Mouse (Mus musculus) cerebellum, postnatal 4 days (tissue): ENCODE measurements at regions not wholly inside any gene's neighbourhood (a gene's known extent, or its start where the extent isn't known, plus 50 kb on each side); places are given as distances from the start of the nearest gene placed in this dataset.

Experiments used
- DNase-seq, 2 experiments: peaks; one replicate each; pipeline ENCODE4 v3.0.0; 2022; ENCODE audit warnings: low spot score in 2 of 2, mixed read lengths in 1 of 2

DNA sequence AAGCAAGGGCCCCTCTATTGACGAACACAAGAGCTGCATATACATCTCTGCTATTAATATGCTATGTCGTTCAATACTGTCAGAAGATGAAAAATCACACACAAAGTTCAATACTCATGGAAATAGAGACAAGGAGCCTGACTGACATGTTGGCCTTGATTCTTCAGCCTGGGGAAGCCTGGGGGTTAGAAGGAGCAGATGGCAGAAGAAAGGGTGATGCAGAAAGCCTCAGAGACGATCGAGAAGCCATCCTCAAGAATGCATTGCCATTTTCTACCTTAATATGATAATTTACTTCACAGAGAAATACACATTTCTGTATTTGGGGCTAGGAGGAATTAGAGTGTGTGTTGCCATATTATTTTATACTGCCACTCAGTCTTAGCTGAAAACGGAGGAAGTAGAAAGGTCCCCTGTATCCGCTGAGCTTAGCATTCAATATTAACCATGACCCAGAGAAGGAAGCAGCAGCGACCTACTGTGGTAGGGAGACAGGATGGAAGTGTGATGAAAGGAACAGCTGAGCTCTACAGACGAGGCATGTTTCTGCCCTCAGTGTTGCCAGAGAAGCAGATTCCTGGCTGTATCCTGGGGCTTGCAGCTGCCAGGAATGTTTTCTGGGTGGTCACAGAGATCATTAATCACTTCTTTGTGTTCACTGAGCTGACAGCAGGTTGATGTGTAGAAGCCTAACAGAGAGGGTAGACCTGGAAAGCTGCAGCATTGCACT is 105.2 kb downstream of the Lrig3 start:
- DNase-seq, result peak in 1 of 2 experiments; percentile 52

DNA sequence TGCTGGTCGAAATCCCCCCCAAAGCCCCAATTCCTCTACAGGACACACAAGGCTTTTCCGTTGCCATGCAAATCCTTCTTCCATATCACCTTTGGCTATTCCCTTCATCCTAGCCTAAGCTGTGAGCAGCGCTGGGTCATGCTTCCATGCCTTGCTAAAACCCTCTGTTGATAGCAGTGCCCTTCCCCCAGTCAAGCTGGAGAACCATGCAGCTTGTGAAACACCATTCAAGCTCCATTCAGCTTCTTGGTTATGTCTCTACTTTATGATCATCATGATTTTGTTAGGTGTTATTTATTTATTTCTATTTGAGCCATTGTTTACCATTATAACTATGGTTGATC is 105.7 kb downstream of the Lrig3 start:
- no peak for DNase-seq

GRCm38 (mm10) chr10:126077313-126077966 is 111.5 kb downstream of the Lrig3 start:
- no peak for DNase-seq

GRCm38 (mm10) chr10:126082576-126082975 is 116.6 kb downstream of the Lrig3 start:
- peak in 1 of 2 experiments; percentile 65 for DNase-seq

DNA sequence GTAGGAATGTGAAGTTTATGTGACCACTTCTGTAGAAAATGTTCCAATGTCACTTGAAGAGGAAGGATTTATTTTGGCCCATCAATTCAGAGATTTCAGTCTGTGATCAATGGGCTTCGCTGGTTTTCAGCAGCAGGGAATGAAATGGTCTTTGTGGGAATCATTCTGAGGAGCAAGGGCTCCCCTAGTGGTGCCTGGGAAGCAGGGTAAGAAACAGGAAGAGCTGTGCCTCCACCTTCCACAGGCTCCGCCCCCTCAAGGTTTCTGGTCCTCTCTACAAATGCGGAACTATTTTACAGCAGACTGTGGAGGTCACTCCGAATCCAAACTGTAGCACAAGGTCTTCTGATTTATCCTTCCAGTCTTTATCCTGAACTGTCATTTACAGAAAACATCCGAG is 120.7 kb downstream of the Lrig3 start:
- no peak for DNase-seq

GRCm38 (mm10) chr10:126094238-126094880 is 128.4 kb downstream of the Lrig3 start:
- DNase-seq, result no peak

DNA sequence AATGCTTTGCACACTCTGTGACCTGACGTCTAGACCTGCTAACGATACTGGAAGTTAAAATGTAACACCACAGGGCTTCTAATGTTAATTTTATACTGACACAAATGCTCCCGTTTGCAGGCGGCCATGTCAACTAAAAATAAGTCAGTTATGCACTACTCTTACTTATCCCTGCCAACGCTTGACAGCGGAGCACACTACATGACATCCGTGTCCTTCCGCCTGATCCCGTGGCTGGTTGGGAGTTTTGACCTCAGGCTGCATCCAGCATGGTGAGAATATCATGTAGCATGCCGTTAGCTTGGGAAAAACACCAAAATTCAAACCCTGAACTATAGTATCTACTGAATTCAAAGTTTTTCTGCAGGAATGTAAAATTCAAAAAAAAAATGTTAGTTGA is 131.9 kb downstream of the Lrig3 start:
- no peak for DNase-seq

- no peak for DNase-seq
These were observed 136.9 kb downstream of the Lrig3 start for GRCm38 (mm10) chr10:126102876-126103275.

GRCm38 (mm10) chr10:126113106-126113505 is 147.1 kb downstream of the Lrig3 start:
- DNase-seq, result no peak

- DNase-seq, result no peak
These were observed 149.4 kb downstream of the Lrig3 start for GRCm38 (mm10) chr10:126115386-126115785.

- DNase-seq, result no peak
These were observed 155.7 kb downstream of the Lrig3 start for GRCm38 (mm10) chr10:126121626-126122025.

GRCm38 (mm10) chr10:126122504-126122903 is 156.5 kb downstream of the Lrig3 start:
- DNase-seq, result no peak

GRCm38 (mm10) chr10:126133188-126133587 is 167.2 kb downstream of the Lrig3 start:
- DNase-seq, result no peak

DNA sequence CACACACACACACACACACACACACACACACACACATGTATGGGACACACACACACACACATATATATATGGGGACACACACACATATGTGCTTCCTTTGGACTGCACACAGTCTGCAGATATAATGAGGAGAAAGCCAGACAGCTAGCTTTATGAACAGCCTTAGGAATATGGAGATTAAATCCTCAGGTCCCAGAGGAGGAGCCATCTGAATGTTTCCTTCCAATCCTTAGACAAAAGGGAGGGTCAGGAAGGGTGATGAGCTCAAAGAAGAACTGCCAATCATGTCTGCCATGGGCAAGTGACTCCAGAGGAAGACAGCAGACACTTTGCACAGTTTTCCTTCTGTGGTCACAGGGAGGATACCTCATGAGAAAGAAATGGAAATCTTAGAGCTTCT is 168.0 kb downstream of the Lrig3 start:
- DNase-seq, result no peak

GRCm38 (mm10) chr10:126138585-126138984 is 172.6 kb downstream of the Lrig3 start:
- DNase-seq, result no peak

DNA sequence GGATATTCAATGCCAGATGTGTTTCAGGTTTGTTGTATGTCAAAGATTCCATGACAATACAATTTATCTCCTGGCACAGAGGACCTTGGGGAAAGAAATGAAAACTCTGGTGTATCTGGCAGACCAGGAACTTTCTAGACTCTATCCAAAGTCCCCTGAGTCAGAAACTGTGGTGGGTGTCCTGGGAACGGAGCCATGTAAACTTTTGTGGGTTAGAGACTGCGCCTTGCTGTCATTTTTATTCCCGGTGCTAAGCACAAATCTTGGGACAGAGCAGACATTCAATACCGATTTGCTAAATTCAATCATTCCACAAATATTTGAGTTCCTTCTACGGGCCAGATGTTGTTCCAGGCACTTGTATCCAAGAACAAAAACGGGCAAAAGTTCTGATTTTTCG is 175.6 kb downstream of the Lrig3 start:
- DNase-seq, result no peak

DNA sequence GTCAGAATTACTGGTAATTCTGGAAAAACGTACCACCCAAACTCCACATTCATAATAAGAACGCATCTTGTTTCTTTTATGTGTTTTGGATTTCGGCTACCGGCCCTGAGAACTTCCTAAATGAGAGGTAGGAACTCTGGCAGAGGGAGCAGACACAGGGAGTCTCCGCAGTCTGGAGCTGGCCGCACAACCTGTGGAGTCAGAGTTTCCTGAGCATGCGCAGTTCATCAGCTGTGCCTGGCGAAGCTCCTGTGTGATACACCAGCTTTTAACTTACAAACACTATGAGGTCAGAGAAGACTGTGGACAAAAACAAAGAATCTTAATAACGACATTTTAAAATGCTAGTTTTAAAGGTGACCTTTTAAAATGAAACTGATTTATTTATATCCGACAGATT is 177.9 kb downstream of the Lrig3 start:
- no peak for DNase-seq

- DNase-seq, result no peak
These were observed 178.7 kb downstream of the Lrig3 start for GRCm38 (mm10) chr10:126144609-126145202.

- DNase-seq, result no peak
These were observed 191.3 kb downstream of the Lrig3 start for GRCm38 (mm10) chr10:126157300-126157699.

DNA sequence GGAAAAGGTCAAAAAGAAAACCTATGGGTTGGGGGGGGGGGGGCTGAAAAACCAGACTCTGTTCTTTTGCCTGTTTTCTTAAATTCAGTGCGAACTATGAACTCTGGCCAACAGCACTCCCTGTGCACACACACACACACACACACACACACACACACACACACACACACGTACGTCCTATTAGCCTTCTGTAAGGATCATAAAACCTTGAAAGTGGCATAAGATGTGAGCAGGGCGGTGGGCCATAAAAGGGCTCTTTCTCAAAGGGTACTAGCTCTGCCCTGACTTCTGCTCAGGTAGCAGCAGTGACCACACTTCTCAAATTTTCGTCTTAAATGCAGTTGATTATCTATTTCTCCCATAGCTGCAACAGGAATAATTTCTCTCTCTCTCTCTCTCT is 199.2 kb downstream of the Lrig3 start:
- DNase-seq, result no peak

GRCm38 (mm10) chr10:126169095-126169873 is 203.3 kb downstream of the Lrig3 start:
- no peak for DNase-seq

- DNase-seq, result no peak
These were observed 203.9 kb downstream of the Lrig3 start for GRCm38 (mm10) chr10:126169874-126170163.
